Mouse (Mus musculus): ENCODE measurements at regions not wholly inside any gene's neighbourhood (a gene's known extent, or its start where the extent isn't known, plus 50 kb on each side); places are given as distances from the start of the nearest gene placed in this dataset.

DNA sequence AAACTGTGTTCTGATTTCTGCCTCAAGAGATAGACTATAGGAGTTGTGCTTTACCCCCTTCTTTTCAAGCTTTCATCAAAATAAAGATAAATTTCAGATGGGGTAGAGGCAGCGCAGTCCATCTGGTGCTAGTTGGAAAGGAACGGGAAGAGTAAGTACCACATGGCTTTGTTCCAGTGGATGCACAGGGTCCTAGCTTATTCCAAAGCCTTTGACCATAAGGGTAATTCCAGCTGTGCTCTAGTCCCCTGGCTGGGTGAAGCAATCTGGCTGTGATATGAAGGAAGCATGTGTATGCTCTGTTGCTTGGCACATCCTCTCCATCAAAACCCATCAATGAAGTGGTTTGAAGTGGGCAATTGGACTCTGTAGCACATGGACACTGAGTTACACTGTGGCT is 155.6 kb downstream of the 1190002N15Rik start:
- DNase-seq (ENCODE audit: low spot score in 2 of 2) = peak in 1 of 2 experiments; percentile 26

- peak in 1 of 2 experiments; percentile 26 for DNase-seq (ENCODE audit: low spot score in 2 of 2)
These were observed 159.0 kb downstream of the 1190002N15Rik start for GRCm38 (mm10) chr9:94378835-94379234.

GRCm38 (mm10) chr9:94378291-94378690 is 159.6 kb downstream of the 1190002N15Rik start:
- no peak for DNase-seq (ENCODE audit: low spot score in 2 of 2)

DNA sequence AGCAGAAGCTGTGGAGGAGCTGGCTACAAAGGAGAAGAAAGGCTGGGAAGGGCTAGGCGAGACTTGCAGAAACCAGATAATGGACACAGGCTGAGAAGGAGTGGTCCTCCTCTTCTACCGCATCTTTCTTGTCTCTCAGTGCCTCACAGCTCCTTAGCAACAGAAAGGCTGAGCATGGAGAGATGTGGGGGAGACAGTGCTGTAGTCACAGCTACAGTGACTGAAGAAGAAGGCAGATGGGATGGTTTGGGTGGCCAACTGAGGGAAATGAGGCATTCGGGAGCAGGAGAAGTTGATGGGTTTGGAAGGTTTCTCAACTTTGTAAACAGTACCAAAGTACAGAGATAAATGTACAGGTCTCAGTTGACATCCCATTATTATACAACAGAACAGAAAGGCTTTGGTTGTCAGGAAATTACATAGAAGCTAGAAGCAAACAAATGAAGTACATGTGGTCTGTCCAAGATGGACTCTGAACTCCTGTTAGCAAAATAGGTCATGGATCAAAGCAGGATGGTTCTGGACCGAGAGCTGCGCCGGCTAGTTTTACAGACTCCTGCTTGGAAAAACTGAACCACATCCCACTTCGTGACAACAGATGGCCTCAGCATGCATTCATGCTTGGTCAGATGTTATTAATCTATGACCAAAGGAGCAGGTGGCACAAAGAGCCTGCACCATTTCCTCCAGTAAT is 160.4 kb downstream of the 1190002N15Rik start:
- DNase-seq (ENCODE audit: low spot score in 2 of 2) = peak in 1 of 2 experiments; percentile 61

DNA sequence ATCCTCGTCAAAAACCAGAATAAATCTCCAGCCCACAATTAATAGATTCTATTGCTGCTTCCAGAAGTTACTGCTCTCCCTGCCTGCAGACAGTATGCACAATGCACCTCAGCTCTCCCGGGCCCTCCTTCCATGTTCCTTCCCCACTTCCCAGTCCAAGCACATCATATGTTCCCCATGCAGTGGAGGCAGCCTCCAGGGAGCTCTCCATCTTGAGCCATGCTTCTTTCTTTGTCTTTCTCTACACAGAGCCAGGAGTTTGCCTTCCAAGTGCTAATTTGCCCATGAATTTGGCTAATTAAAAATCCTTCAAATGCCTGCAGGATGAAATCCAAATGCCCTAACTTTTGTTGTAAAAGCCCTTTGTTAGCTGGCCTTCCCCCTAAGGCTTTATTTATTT is 166.9 kb downstream of the 1190002N15Rik start:
- no peak for DNase-seq (ENCODE audit: low spot score in 2 of 2)

GRCm38 (mm10) chr9:94368231-94368936 is 169.5 kb downstream of the 1190002N15Rik start:
- DNase-seq (ENCODE audit: low spot score in 2 of 2) = no peak

DNA sequence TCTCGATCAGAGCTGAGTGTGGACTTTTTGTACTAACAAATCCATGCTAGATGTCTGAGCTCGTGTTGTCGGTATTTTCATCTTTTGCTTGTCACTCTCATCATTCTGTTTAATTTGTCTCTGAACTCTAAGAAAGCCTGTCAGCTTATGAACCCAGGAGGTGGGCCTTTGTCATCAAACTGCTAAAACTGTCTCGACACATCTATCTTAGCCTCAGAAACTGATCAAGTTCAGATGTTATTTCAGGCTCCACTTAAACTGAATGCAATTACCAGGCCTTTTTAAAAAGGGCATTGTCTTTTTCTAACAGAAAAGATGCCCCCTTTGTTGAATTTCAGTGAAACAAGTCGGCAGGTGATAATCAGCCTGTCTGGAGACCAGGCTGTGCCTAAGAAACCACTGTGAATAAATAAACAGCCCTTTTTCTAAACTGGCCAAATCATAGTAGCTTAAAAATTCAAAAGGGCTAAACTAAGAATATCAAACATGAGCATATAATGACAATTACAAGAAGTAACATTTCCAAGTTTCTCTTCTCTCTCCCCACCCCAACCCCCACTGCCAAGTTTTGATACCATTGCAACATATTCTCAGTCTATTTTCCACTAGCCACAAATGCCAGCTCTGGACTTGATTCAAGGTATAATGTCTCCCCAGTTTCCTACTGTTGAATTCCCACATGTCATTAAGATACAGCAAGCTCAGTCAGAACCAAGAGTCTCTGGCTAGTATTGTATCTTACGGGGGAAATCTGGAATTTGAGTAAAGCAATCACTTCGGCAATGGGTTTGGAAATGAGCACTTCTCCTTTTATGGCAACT is 175.8 kb downstream of the 1190002N15Rik start:
- no peak for DNase-seq (ENCODE audit: low spot score in 2 of 2)

DNA sequence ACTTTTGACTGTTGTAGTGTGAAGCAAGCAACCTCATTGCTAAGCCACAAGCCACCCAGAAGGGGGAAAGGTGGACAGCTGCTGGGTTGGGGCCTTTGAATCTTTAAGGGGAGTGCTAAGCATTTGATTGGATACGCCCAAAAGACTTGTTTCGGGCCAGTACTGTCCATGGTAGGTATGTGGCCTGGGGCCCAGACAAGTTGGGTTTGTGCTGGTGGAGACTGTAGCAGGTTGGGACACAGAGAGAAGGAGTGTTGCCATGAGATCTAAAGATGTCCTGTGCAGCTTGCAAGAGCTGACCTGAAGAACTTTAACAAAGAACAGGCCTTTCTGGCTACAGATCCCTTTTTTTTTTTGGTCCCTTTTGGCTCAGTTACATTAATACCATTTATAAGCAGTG is 176.9 kb downstream of the 1190002N15Rik start:
- DNase-seq (ENCODE audit: low spot score in 2 of 2) = no peak

DNA sequence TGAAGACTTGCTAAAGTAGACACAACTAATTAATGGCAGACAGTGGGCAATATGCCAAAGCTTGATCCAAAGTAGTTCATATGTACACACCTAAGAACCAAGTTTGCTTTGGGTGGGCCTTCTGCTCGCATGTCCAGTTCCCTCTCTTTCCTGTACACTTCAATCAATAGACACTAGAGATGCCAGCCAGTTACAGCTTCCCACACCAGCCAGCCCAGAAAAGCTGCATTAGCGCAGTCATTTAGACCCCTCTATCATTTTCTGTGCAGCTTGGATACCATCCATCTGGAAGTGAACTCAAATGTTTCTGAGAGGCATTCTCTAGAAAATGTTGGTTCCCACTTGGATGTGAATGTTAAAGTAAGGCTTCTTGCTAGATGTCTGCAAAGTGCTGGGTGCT is 179.7 kb downstream of the 1190002N15Rik start:
- DNase-seq (ENCODE audit: low spot score in 2 of 2) = no peak

- peak in 1 of 2 experiments; percentile 36 for DNase-seq (ENCODE audit: low spot score in 2 of 2)
These were observed 195.9 kb downstream of the 1190002N15Rik start for GRCm38 (mm10) chr9:94342011-94342410.

- no peak for DNase-seq (ENCODE audit: low spot score in 2 of 2)
These were observed 196.3 kb downstream of the 1190002N15Rik start for GRCm38 (mm10) chr9:94341531-94341930.

DNA sequence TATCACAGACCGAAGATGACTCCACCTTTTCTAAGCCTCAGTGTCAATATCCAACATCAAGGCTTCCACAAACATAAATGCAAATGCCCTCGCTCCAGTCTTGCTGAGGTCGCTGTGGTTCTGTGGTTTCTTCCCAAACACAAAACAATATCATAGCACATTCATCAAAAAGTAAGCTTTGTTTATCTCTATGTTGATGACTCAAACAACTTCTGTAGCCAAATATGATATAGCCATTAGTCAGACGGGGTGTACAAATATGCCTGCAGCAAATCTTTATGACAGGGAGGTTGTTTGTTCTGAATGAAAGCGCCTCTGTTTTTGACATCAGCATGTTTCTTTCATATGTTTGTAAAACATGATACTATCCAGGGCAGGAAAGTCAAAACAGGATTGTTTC is 204.4 kb downstream of the 1190002N15Rik start:
- no peak for DNase-seq (ENCODE audit: low spot score in 2 of 2)

DNA sequence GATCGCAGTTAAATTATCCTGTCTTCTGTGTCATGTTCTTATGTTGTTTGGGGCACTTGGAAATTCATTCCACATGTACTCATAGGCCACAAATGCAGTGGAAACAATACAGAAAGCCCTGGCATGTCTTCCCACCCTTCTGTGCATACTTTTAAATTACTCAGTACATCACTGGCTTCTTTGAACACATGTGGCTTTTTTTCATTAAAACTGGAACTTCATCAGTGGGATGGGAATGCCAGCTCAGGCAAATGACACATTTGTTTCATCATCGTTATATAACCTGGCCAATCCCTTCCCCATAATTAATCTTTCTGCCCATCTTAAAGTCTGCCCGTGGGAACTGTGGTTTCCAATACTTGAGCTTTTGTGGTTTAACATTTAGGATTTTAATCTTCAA is 214.9 kb downstream of the 1190002N15Rik start:
- DNase-seq (ENCODE audit: low spot score in 2 of 2) = no peak

GRCm38 (mm10) chr9:94302575-94302974 is 235.3 kb downstream of the 1190002N15Rik start:
- no peak for DNase-seq (ENCODE audit: low spot score in 2 of 2)

DNA sequence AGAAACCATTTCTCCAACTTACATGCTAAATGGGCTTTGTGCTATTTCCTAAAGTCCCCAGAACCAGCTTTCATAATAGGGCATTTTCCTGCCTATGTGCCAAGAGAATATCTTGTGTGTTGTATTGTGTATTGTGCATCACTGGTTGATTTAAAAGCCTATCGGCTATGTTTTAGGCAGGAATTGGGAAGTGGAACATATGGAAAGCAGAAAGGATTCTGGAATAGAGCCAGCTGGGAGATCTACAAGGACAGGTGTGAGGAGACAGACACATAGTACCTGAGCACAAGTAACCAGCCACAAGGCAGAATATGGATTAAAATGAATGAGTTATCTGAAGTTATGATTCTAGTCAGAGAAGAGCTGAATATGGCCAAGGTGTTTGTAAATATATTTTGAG is 236.0 kb downstream of the 1190002N15Rik start:
- no peak for DNase-seq (ENCODE audit: low spot score in 2 of 2)

DNA sequence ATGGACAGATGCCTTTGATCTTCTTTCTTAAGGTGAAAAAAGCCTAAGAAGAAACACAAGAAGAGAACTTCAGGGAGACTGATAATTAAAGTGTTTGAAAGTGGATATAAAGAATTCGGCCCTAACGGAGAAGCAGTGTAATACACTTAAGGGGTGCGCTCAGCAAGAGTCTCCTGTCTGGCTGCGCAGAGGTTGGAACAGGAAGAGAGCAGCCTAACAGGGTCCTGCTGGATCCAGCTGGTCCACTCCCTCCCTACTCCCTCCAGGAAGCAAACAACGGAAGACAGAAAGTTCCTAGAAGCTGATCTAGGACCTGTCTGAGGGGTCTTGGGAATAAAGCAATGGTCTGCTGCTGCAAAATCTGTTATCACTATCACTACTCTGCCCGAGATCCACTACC is 242.4 kb downstream of the 1190002N15Rik start:
- DNase-seq (ENCODE audit: low spot score in 2 of 2) = no peak

DNA sequence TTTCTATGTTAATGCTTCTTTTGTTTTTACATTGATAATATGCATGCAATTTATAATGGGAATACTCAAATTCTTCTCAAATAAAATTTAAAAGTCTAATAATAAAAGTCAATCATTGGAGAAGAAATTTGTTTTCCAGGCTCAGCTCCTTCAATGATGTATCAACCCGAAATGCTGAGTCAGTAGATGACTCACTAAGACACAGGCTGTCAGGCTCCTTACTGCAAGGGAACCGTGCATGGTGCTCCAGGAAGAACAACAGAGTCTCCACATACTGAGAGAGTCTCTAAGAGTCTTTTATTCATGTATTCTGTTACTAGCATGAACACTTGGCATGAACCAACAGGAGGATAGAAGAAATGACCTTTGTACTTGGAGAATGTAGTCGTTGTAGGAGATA is 245.7 kb downstream of the 1190002N15Rik start:
- DNase-seq (ENCODE audit: low spot score in 2 of 2) = no peak

DNA sequence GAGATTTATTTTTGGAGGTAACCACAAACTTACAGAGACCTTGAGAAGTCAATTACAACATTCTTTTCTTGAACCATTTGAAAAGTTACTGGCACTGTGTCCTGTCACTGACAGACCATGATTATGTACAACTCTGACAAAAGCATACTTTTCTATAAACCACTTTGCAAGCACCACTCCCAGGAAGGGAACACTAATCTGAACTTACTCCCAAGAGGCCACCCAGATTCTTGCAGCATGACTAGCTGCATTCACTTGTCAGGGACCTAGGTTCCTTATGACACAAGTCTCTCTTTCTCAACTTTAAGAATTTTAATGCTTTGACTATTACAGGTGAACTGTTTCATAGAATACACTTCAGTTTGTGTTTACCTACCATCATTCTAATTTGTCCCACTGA is 248.3 kb downstream of the 1190002N15Rik start:
- no peak for DNase-seq (ENCODE audit: low spot score in 2 of 2)

- no peak for DNase-seq (ENCODE audit: low spot score in 2 of 2)
These were observed 250.3 kb downstream of the 1190002N15Rik start for GRCm38 (mm10) chr9:94287559-94287958.

- peak in 1 of 2 experiments; percentile 72 for DNase-seq (ENCODE audit: low spot score in 2 of 2)
These were observed 259.0 kb downstream of the 1190002N15Rik start for GRCm38 (mm10) chr9:94278657-94279585.

DNA sequence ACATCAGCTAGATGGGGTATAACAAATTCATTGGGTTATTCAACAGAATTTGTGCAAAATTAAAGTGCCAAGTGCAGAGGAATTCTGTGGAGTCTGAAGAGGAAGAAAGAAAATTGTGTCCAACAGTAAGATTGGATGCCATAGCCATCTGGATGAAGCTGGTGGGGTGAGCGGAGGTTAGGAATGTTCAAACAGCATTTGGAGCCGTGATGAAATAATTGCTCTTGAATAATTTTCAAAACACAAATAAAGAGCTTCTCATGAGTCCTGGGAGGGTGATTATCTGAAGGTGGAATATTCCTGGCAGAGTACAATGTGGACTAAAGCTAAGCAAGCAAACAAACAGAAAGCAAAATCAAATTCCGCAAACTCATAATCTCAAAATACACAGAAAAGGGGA is 260.8 kb downstream of the 1190002N15Rik start:
- DNase-seq (ENCODE audit: low spot score in 2 of 2) = no peak

Data from cerebellum, postnatal 4 days (tissue).